Mouse (Mus musculus): ENCODE measurements around the gene Thrb. TPM values are rescaled to one million over a fixed set of nuclear protein-coding genes. Genes with fewer than 3 reads are reported as not detected.

Thrb gene
- total RNA-seq, 2 experiments from 2014 or later = 78.6 to 85.3 TPM

- intact Hi-C loops (cut with DNase I) = no loop called here
- no peak for DNase-seq (ENCODE audit: low spot score in 2 of 2)
Observed at GRCm38 (mm10) chr14:17697920-17698632, 38.0 kb downstream of the Thrb start.

- no peak for DNase-seq (ENCODE audit: low spot score in 2 of 2)
- intact Hi-C loops (cut with DNase I) = no loop called here
Observed at GRCm38 (mm10) chr14:17700228-17700627, 40.2 kb downstream of the Thrb start.

DNA sequence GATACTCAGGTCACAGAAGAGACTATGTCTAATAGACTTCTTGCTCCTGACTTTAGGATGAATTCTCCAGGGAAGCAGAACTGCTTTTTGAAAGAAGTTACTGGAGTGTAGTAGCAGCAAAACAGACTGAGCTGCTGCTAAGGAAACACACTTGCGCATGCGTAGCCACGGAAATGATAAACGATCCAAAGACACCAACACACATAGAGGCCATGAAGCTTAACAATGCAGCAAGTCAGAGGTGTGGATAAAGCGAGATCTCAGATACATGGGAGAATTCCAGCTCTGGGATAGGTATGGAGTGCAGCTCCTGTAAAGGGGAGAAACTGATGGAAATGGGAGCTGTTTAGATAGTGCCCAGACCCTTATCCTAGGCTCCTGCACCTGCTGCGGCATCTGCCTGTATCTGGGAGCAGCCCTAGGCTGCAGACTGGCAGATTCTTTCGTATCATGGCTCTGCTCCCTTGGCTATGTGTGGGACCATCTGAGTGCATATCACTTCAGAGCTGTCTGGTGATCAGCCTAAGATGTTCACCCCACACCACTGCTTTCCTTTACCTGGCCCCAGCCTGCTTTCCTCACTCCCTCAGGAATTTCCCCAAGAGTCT, 53.3 kb downstream of the Thrb start:
- intact Hi-C loops (cut with DNase I) = no loop called here
- peak in 1 of 2 experiments; percentile 40 for DNase-seq (ENCODE audit: low spot score in 2 of 2)

- no peak for DNase-seq (ENCODE audit: low spot score in 2 of 2)
- intact Hi-C loops (cut with DNase I) = loop anchor here (5.0 kb wide), 1 partner anchor 143 kb away; no protein-coding TSS in a partner anchor
Observed at GRCm38 (mm10) chr14:17719494-17719893, 59.4 kb downstream of the Thrb start.

GRCm38 (mm10) chr14:17722824-17723445, 62.9 kb downstream of the Thrb start:
- peak in 1 of 2 experiments; percentile 73 for DNase-seq (ENCODE audit: low spot score in 2 of 2)
- intact Hi-C loops (cut with DNase I) = loop anchor here (10.0 kb wide), 1 partner anchor 318 kb away; no protein-coding TSS in a partner anchor

DNA sequence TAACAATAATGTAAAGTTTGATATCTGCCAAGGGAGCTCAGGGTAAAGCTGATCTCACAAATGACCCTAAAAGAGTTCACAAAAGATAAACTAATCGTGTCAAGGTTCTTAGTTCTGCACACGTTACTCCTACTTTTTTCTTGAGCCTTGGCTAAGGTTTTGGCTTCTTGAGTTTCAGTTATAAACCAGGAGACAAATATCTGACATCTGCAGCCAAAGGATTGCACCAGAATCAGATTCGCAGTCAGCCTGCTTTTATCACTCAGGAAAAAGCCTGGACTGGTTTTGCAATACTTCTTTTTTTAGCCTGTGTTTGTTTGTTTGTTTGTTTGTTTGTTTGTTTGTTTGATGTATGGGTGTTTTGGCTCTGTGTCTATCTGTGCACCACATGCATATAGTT, 64.5 kb downstream of the Thrb start:
- no peak for DNase-seq (ENCODE audit: low spot score in 2 of 2)
- intact Hi-C loops (cut with DNase I) = loop anchor here (10.0 kb wide), 1 partner anchor 320 kb away; no protein-coding TSS in a partner anchor

DNA sequence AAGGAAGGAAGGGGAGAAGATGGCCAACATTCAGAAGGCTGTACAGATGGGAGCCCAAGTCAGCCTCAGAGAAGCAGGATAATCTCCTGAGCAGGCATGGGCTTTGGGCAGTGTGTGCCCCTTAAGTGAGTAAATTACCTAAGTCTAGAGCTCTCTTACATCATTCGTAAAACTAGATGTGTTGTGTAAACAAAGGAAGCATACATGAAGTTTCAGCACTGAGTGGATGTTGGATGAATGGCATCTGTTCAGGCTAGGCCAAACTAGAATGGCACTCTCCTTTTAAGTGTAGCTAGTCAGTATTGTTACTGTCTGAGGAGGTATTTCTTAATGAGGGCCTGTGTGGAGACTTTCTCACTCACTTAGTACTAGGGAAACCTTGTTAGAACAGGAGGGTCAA, 66.8 kb downstream of the Thrb start:
- DNase-seq (ENCODE audit: low spot score in 2 of 2) = no peak
- intact Hi-C loops (cut with DNase I) = loop anchor here (5.0 to 10.0 kb wide), 2 partner anchors 65 to 322 kb away; partner anchors contain the start of gene Thrb

GRCm38 (mm10) chr14:17727878-17728277, 67.8 kb downstream of the Thrb start:
- DNase-seq (ENCODE audit: low spot score in 2 of 2) = no peak
- intact Hi-C loops (cut with DNase I) = loop anchor here (5.0 to 10.0 kb wide), 2 partner anchors 66 to 323 kb away; partner anchors contain the start of gene Thrb

- intact Hi-C loops (cut with DNase I) = loop anchor here (5.0 to 10.0 kb wide), 2 partner anchors 67 to 324 kb away; partner anchors contain the start of gene Thrb
- DNase-seq (ENCODE audit: low spot score in 2 of 2) = no peak
Observed at GRCm38 (mm10) chr14:17728889-17729288, 68.8 kb downstream of the Thrb start.

DNA sequence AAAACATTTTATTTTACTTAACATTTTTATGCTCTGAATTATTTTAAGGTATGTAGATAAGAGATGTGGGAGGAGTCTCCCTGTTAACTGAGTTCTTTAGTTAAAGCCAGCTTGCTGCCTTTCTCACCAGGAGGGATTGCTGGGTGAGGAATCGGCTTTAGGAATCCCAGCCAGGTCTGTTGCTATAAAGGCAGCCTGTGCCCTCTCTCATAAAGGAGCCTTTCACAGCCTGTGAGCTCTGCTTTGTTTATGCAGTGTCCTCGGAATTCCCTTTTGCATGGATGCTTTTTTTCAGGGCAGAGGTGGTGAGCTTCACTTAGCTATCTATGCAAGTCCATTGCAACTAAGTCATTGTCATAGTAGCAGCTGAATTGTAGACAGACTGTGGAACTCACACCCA, 71.0 kb downstream of the Thrb start:
- DNase-seq (ENCODE audit: low spot score in 2 of 2) = peak in 1 of 2 experiments; percentile 44
- intact Hi-C loops (cut with DNase I) = no loop called here

DNA sequence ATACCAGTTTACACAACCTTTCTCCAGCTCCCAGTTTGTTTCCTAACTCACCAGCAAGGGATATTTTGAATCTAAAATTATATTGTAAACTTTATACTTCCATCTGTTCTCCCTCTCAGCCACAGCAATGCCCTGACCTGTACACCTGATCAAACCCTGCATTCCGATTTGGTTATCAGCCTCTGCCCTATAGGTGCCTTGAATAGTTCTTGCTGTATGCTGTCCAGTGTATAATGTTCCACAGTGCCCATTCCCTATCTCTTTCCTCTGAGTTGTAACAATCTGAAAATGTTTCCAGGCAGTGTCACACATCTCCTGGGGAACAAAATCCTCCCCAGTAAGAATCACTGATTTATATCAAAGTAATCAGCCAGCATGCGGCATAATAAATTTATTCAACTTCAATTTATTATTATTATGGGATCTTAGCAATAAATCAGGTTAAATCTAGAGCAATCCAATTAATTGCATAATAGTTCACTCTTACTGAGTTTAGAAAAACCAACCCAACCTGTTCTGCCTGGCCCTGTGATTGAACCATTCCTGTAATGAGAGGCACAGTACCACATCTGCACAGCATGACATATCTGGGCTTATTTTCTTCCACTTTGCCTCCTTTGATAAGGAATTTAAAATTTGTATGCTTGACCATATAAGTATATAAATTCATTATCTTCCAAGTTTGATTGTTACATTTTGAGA, 73.2 kb downstream of the Thrb start:
- DNase-seq (ENCODE audit: low spot score in 2 of 2) = no peak
- intact Hi-C loops (cut with DNase I) = no loop called here

- DNase-seq (ENCODE audit: low spot score in 2 of 2) = no peak
- intact Hi-C loops (cut with DNase I) = no loop called here
Observed at GRCm38 (mm10) chr14:17733779-17734137, 73.7 kb downstream of the Thrb start.

GRCm38 (mm10) chr14:17735440-17735839, 75.4 kb downstream of the Thrb start:
- DNase-seq (ENCODE audit: low spot score in 2 of 2) = no peak
- intact Hi-C loops (cut with DNase I) = no loop called here

DNA sequence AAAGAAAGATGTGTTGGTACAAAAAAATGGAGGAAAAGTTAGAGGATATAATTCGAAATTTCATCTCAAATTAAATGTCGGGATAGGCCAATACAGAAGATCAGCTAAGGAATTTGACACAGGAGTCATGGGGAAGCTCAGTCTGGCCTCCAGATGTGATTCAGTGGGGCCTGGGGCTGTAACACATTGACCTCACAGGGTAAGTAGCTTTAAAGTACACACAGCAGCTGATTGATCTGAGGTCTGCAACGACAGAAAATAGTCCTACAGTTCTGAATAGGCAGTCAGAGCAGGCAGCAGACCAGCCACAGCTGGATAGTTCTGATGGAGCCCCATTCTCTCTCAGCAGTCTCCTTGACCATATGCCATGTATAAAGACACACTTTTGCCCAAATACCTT, 80.8 kb downstream of the Thrb start:
- intact Hi-C loops (cut with DNase I) = loop anchor here (5.0 kb wide), 1 partner anchor 79 kb away; the partner anchor contains the start of gene Thrb
- no peak for DNase-seq (ENCODE audit: low spot score in 2 of 2)

DNA sequence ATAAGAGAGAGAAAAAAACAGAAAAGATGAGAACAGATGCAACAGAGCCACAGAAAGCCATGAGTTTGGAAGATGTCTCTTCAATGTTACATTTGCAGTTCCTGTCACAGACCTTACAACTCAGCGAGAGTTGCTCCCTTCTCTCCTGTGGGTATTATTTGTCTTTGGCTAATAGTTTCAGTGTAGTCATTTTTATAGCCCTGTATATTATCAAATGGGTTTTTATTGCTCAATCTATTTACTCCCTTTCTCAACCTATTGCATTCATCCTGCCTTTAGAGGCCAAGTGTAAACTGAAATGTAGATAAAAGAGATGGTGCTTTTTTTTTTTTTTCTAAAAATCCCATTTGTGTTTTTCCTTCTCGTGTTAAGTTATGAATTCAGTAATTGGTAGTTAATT, 82.2 kb downstream of the Thrb start:
- intact Hi-C loops (cut with DNase I) = loop anchor here (5.0 kb wide), 1 partner anchor 80 kb away; the partner anchor contains the start of gene Thrb
- no peak for DNase-seq (ENCODE audit: low spot score in 2 of 2)

- intact Hi-C loops (cut with DNase I) = loop anchor here (5.0 kb wide), 1 partner anchor 81 kb away; the partner anchor contains the start of gene Thrb
- no peak for DNase-seq (ENCODE audit: low spot score in 2 of 2)
Observed at GRCm38 (mm10) chr14:17742902-17743712, 83.0 kb downstream of the Thrb start.

DNA sequence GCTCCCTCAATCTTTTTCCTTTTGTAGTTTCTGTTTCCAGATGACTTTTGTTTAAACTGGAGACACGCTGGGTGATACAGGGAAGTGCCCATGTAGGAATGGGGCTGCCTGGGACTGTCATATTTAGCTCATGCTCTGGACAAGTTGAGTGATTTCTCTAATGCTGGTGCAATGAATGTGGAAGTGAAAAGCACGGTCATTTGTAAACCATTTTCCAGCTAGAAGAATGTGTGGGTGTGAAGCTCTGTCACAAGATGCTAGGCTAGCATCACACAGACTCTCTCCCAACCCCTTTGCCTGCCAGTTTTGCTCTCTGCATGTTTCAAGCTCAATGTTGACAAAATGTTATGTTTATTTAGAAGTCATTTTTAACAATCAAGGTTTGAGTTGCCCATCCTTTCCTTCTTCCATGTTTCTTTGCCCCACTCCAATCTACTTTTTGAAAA, 83.7 kb downstream of the Thrb start:
- intact Hi-C loops (cut with DNase I) = loop anchor here (5.0 kb wide), 1 partner anchor 81 kb away; the partner anchor contains the start of gene Thrb
- peak in 1 of 2 experiments; percentile 47 for DNase-seq (ENCODE audit: low spot score in 2 of 2)

- DNase-seq (ENCODE audit: low spot score in 2 of 2) = no peak
- intact Hi-C loops (cut with DNase I) = no loop called here
Observed at GRCm38 (mm10) chr14:17747922-17748321, 87.9 kb downstream of the Thrb start.

DNA sequence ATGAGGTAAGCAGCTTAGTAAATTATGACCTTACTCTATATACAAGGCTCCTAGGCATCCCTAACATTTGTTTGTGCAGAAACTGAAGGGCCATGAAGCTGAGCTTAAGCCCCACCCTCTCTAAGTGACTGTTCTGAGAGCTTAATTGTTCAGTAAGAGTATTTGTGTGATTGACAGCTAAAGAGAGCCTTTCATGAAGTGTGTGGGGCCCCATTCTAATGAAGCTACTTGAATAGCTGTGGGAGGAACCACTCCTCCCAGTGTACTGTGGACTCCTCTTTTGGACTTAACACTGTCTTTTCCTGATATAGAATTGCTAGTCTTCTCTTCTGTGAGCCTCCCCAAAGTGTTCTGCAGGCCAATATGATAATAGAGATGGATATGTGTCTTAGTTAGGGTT, 88.9 kb downstream of the Thrb start:
- intact Hi-C loops (cut with DNase I) = no loop called here

More for the DNA sequence above, 88.9 kb downstream of the Thrb start:
- no peak for DNase-seq (ENCODE audit: low spot score in 2 of 2)
